Mouse (Mus musculus) spleen, adult 2 months (tissue): ENCODE results near the gene Anapc1. TPM values are rescaled to one million over a fixed set of nuclear protein-coding genes. Genes with fewer than 3 reads are reported as not detected.
"Not testable (repeated sequence)": the region's sequence is repeated elsewhere in the genome, so short reads cannot be mapped to it uniquely, and the experiment has no call there.

Experiments used
- DNase-seq, 2 experiments: peaks; one replicate each; pipeline versions ENCODE4 v3.0.0 to v3.0.0-alpha.2; 2012 to 2021; ENCODE audit warnings: low spot score in 2 of 2, low read depth in 1 of 2
- H3K27ac ChIP-seq: fragments of 200-500 bp; 2 replicates; pipeline ENCODE4 v1.5.1; 2012; ENCODE audit warnings: low read length, inconsistent platforms; ENCODE audit not compliant: insufficient read depth
- H3K27me3 ChIP-seq: fragments of 200-500 bp; 2 replicates; pipeline ENCODE4 v1.6.1; 2012; ENCODE audit warnings: mild to moderate bottlenecking, moderate library complexity, low read length, inconsistent platforms; ENCODE audit not compliant: control insufficient read depth, insufficient read depth
- H3K36me3 ChIP-seq: fragments of 200-500 bp; 2 replicates; pipeline ENCODE4 v1.6.1; 2012; ENCODE audit warnings: mild to moderate bottlenecking, low read length, inconsistent platforms; ENCODE audit not compliant: control insufficient read depth, insufficient read depth
- H3K4me1 ChIP-seq: fragments of 200-500 bp; 2 replicates; pipeline ENCODE4 v1.6.1; 2011; ENCODE audit warnings: inconsistent platforms; ENCODE audit not compliant: control insufficient read depth, insufficient read depth, insufficient read length
- H3K4me3 ChIP-seq: fragments of 200-500 bp; 2 replicates; pipeline ENCODE4 v1.5.1; 2011; ENCODE audit warnings: mild to moderate bottlenecking, inconsistent platforms; ENCODE audit not compliant: insufficient read depth, insufficient read length; ENCODE audit errors: extremely low read depth
- CTCF ChIP-seq: fragments of 200-500 bp; IDR thresholded peaks from 2 replicates; pipeline ENCODE4 v1.5.1; 2011; ENCODE audit warnings: mild to moderate bottlenecking, inconsistent platforms; ENCODE audit not compliant: insufficient read depth, insufficient read length, insufficient replicate concordance; ENCODE audit errors: extremely low read depth
- POLR2A ChIP-seq: fragments of 200-500 bp; IDR thresholded peaks from 2 replicates; pipeline ENCODE4 v1.6.1; 2011; ENCODE audit warnings: low read depth, low read length, inconsistent platforms
- WGBS: fragments of 180-500 bp; shearing (Covaris S2); methylation state at CpG from one replicate; pipeline ENCODE4 v1.1.7; 2018; 5-methylcytosine and 5-hydroxymethylcytosine counted together
- polyA plus RNA-seq: library from polyadenylated mRNA; depleted of rRNA; stranded (reverse); fragments of >200 nt; gene quantifications from 2 replicates; pipeline ENCODE4 v1.2.3, GENCODE M21; 2012

The Anapc1 gene
- polyA plus RNA-seq, 1 experiment, result 36.3 TPM

- Histone ChIP-seq H3K36me3 (no peaks in the 10 kb centered on the region), H3K27me3 (peaks cover 18% of the 10 kb centered on the region; the same call in 1 of the 2 replicates), H3K27ac (peak overlapping the region; percentile 53), H3K4me1 (no peaks in the 10 kb centered on the region; the same call in 1 of the 2 replicates), H3K4me3 (peak overlapping the region; percentile 44; the same call in 1 of the 2 replicates)
- TF ChIP-seq POLR2A, result no peak
- peak; percentile 49; the same call in 1 of the 2 replicates for TF ChIP-seq CTCF
- WGBS, result 2% methylated on average over 14 of the region's 14 CpGs
- peak; percentile 8 to 31 for DNase-seq
Observed at GRCm38 (mm10) chr2:128698140-128698692, 11.0 kb upstream of the Anapc1 start.

DNA sequence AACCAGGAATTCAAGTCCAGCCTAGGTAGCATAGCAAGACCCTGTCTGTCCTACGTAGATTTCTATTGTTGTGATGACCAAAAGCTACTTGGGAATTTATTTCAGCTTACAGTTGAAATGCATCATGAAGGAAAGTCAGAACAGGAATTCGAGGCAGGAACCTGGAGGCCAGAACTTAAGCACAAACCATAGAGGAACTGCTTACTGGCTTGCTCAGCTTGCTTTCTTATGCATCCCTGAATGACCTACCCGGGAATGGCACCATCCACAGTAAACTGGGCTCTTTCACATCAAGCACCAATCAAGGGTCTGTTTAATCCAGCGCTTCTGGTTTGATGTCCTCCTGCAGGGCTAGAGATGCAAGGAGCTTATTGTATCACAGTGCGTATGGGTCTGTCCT is 10.4 kb upstream of the Anapc1 start:
- no peak for DNase-seq
- Histone ChIP-seq H3K4me3 (no peak overlapping the region), H3K4me1 (no peaks in the 10 kb centered on the region; the same call in 1 of the 2 replicates), H3K27ac (no peak overlapping the region), H3K27me3 (peaks cover 18% of the 10 kb centered on the region; the same call in 1 of the 2 replicates), H3K36me3 (no peaks in the 10 kb centered on the region)
- 51% methylated on average over 5 of the region's 5 CpGs for WGBS
- TF ChIP-seq CTCF, result no peak
- TF ChIP-seq POLR2A, result no peak

DNA sequence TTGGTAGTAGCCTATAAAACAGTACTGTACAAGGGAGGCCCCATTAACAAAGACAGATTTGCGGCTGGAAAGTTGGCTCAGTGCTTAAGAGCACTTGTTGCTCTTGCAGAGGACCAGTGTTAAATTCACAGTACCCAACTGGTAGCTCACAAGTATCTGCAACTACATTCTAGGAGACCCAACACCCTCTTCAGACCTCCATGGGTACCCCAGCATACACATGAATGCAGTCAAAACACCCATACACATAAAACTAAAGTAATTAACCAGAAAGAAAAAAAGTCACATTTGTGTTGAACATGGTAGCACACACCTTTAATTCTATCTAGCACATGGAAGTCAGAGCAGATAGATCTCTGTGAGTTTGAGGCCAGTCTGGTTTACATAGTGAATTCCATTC is 9.9 kb upstream of the Anapc1 start:
- Histone ChIP-seq H3K4me1 (no peaks in the 10 kb centered on the region; the same call in 1 of the 2 replicates), H3K27me3 (peaks cover 18% of the 10 kb centered on the region; the same call in 1 of the 2 replicates), H3K36me3 (no peaks in the 10 kb centered on the region), H3K4me3 (no peak overlapping the region), H3K27ac (no peak overlapping the region)
- no peak for TF ChIP-seq POLR2A
- WGBS, result 86% methylated on average over 1 of the region's 1 CpGs
- no peak for DNase-seq

GRCm38 (mm10) chr2:128696426-128696825 is 9.2 kb upstream of the Anapc1 start:
- TF ChIP-seq POLR2A, result no peak
- no peak for TF ChIP-seq CTCF
- 75% methylated on average over 3 of the region's 3 CpGs for WGBS
- no peak overlapping the region for H3K27ac ChIP-seq
- DNase-seq, result no peak
- H3K4me1 ChIP-seq, result no peaks in the 10 kb centered on the region; the same call in 1 of the 2 replicates
- H3K4me3 ChIP-seq, result no peak overlapping the region
- H3K36me3 ChIP-seq, result no peaks in the 10 kb centered on the region
- peaks cover 18% of the 10 kb centered on the region; the same call in 1 of the 2 replicates for H3K27me3 ChIP-seq

GRCm38 (mm10) chr2:128694548-128694947 is 7.4 kb upstream of the Anapc1 start:
- TF ChIP-seq CTCF, result no peak
- no peak for TF ChIP-seq POLR2A
- Histone ChIP-seq H3K27me3 (peaks cover 15% of the 10 kb centered on the region; the same call in 1 of the 2 replicates), H3K4me1 (no peaks in the 10 kb centered on the region; the same call in 1 of the 2 replicates), H3K27ac (no peak overlapping the region), H3K36me3 (no peaks in the 10 kb centered on the region), H3K4me3 (no peak overlapping the region)
- DNase-seq, result no peak

DNA sequence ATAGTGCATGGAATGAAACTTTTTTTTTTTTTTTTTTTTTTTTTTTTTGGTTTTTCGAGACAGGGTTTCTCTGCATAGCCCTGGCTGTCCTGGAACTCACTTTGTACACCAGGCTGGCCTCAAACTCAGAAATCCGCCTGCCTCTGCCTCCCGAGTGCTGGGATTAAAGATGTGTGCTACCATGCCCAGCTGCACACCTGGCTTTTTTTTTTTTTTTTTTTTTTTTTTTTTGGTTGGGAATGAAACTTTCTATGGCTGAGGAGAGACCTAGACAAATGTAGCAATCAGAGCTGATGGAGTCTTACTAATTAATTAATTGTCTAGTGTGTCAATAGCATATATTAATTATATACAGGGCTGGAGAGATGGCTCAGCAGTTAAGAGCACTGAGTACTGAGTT is 6.6 kb upstream of the Anapc1 start:
- H3K4me3 ChIP-seq, H3K4me1 ChIP-seq, H3K36me3 ChIP-seq, DNase-seq, H3K27ac ChIP-seq, H3K27me3 ChIP-seq: not testable (repeated sequence)
- WGBS, result 79% methylated on average over 3 of the region's 3 CpGs

DNA sequence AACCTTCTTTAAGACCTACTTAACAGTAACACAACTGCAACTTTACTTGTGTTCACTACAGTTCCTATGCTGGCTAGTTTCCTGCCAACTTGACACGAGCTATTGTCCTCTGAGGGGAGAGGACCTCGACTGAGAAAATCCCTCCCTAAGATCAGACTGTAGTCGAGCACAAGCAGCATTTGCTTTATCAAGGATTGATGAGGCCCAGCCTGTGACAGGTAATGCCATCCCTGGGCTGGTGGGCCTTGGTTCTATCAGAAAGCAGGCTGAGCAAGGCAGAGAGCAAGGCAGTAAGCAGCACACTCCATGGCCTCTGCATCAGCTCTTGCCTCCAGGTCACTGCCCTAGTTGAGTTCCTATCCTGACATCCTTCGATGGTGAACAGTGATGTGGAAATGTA is 6.0 kb upstream of the Anapc1 start:
- DNase-seq, result no peak
- Histone ChIP-seq H3K36me3 (no peaks in the 10 kb centered on the region), H3K4me1 (no peaks in the 10 kb centered on the region), H3K4me3 (no peak overlapping the region), H3K27me3 (peaks cover 8% of the 10 kb centered on the region; the same call in 1 of the 2 replicates), H3K27ac (no peak overlapping the region)
- 64% methylated on average over 4 of the region's 4 CpGs for WGBS
- TF ChIP-seq POLR2A, result no peak
